Mouse (Mus musculus): ENCODE results near the gene Hhat.

- TF ChIP-seq EP300 (optimal IDR thresholded peaks at IDR 0.05) (no peak), CTCF (IDR thresholded peaks at IDR 0.05; ENCODE audit: low read depth) (peak; percentile 95)
Measured at GRCm38 (mm10) chr1:192726996-192727624, 43.9 kb downstream of the Hhat start.

Measured in stomach, postnatal 0 days (tissue).